Mouse (Mus musculus): ENCODE results near the gene Wdr70. TPM values are rescaled to one million over a fixed set of nuclear protein-coding genes. Genes with fewer than 3 reads are reported as not detected.
"Not testable (repeated sequence)": the region's sequence is repeated elsewhere in the genome, so short reads cannot be mapped to it uniquely, and the experiment has no call there.

Wdr70 gene
- polyA plus RNA-seq, 1 experiment = 36.1 TPM

GRCm38 (mm10) chr15:8108360-8108965 lies 9.5 kb upstream of the Wdr70 start:
- Histone ChIP-seq H3K4me3 (replicated peaks; ENCODE audit: insufficient read depth, low read depth, low read length) (peak overlapping the region; percentile 92), H3K4me1 (ENCODE audit: control insufficient read depth, insufficient read depth, low read length) (peaks cover 3% of the 10 kb centered on the region; the same call in 1 of the 2 replicates), H3K27ac (ENCODE audit: insufficient read depth, low read length) (no peak overlapping the region), H3K27me3 (ENCODE audit: control insufficient read depth, insufficient read depth, low read length) (no peaks in the 10 kb centered on the region)
- DNase-seq = no peak
- WGBS = 59% methylated on average over 19 of the region's 19 CpGs
- TF ChIP-seq POLR2A (IDR thresholded peaks at IDR 0.05; ENCODE audit: borderline replicate concordance, insufficient read depth, low read length) (no peak), CTCF (IDR thresholded peaks at IDR 0.05; ENCODE audit: borderline replicate concordance, insufficient read depth, low read depth, low read length) (no peak)

- H3K4me3 ChIP-seq (replicated peaks; ENCODE audit: insufficient read depth, low read depth, low read length); H3K4me1 ChIP-seq (ENCODE audit: control insufficient read depth, insufficient read depth, low read length); DNase-seq; H3K27me3 ChIP-seq (ENCODE audit: control insufficient read depth, insufficient read depth, low read length); H3K27ac ChIP-seq (ENCODE audit: insufficient read depth, low read length): not testable (repeated sequence)
- 81% methylated on average over 15 of the region's 15 CpGs for WGBS
Measured at GRCm38 (mm10) chr15:8101975-8102542, 3.0 kb upstream of the Wdr70 start.

- WGBS = 19% methylated on average over 7 of the region's 7 CpGs
- H3K27ac ChIP-seq (ENCODE audit: insufficient read depth, low read length) = no peak overlapping the region
- no peaks in the 10 kb centered on the region for H3K4me1 ChIP-seq (ENCODE audit: control insufficient read depth, insufficient read depth, low read length)
- peak overlapping the region; percentile 15 for H3K4me3 ChIP-seq (replicated peaks; ENCODE audit: insufficient read depth, low read depth, low read length)
- H3K27me3 ChIP-seq (ENCODE audit: control insufficient read depth, insufficient read depth, low read length) = no peaks in the 10 kb centered on the region
- DNase-seq = peak; percentile 27 to 50
- no peak for TF ChIP-seq POLR2A (IDR thresholded peaks at IDR 0.05; ENCODE audit: borderline replicate concordance, insufficient read depth, low read length)
- peak; percentile 40; the same call in 1 of the 2 replicates for TF ChIP-seq CTCF (IDR thresholded peaks at IDR 0.05; ENCODE audit: borderline replicate concordance, insufficient read depth, low read depth, low read length)
Measured at GRCm38 (mm10) chr15:8097853-8098252, 1.2 kb downstream of the Wdr70 start.

- not testable (repeated sequence) for H3K27me3 ChIP-seq (ENCODE audit: control insufficient read depth, insufficient read depth, low read length); DNase-seq; H3K4me1 ChIP-seq (ENCODE audit: control insufficient read depth, insufficient read depth, low read length); H3K4me3 ChIP-seq (replicated peaks; ENCODE audit: insufficient read depth, low read depth, low read length); H3K27ac ChIP-seq (ENCODE audit: insufficient read depth, low read length)
- WGBS = 52% methylated on average over 1 of the region's 1 CpGs
Measured at GRCm38 (mm10) chr15:8092668-8093067, 6.3 kb downstream of the Wdr70 start.

- no peaks in the 10 kb centered on the region for H3K4me1 ChIP-seq (ENCODE audit: control insufficient read depth, insufficient read depth, low read length)
- no peak for DNase-seq
- 98% methylated on average over 2 of the region's 2 CpGs for WGBS
- TF ChIP-seq CTCF (IDR thresholded peaks at IDR 0.05; ENCODE audit: borderline replicate concordance, insufficient read depth, low read depth, low read length) = no peak
- TF ChIP-seq POLR2A (IDR thresholded peaks at IDR 0.05; ENCODE audit: borderline replicate concordance, insufficient read depth, low read length) = no peak
- H3K4me3 ChIP-seq (replicated peaks; ENCODE audit: insufficient read depth, low read depth, low read length) = no peak overlapping the region
- H3K27me3 ChIP-seq (ENCODE audit: control insufficient read depth, insufficient read depth, low read length) = no peaks in the 10 kb centered on the region
- H3K27ac ChIP-seq (ENCODE audit: insufficient read depth, low read length) = no peak overlapping the region
Measured at GRCm38 (mm10) chr15:8090685-8091084, 8.3 kb downstream of the Wdr70 start.

- Histone ChIP-seq H3K4me1 (ENCODE audit: control insufficient read depth, insufficient read depth, low read length) (no peaks in the 10 kb centered on the region), H3K27ac (ENCODE audit: insufficient read depth, low read length) (no peak overlapping the region), H3K27me3 (ENCODE audit: control insufficient read depth, insufficient read depth, low read length) (no peaks in the 10 kb centered on the region), H3K4me3 (replicated peaks; ENCODE audit: insufficient read depth, low read depth, low read length) (no peak overlapping the region)
- no peak for DNase-seq
- 90% methylated on average over 3 of the region's 3 CpGs for WGBS
- TF ChIP-seq CTCF (IDR thresholded peaks at IDR 0.05; ENCODE audit: borderline replicate concordance, insufficient read depth, low read depth, low read length) = no peak
- no peak for TF ChIP-seq POLR2A (IDR thresholded peaks at IDR 0.05; ENCODE audit: borderline replicate concordance, insufficient read depth, low read length)
Measured at GRCm38 (mm10) chr15:8088715-8089114, 10.3 kb downstream of the Wdr70 start.

GRCm38 (mm10) chr15:8087293-8087692 lies 11.7 kb downstream of the Wdr70 start:
- Histone ChIP-seq H3K27me3 (ENCODE audit: control insufficient read depth, insufficient read depth, low read length) (no peaks in the 10 kb centered on the region), H3K4me3 (replicated peaks; ENCODE audit: insufficient read depth, low read depth, low read length) (no peak overlapping the region), H3K4me1 (ENCODE audit: control insufficient read depth, insufficient read depth, low read length) (no peaks in the 10 kb centered on the region), H3K27ac (ENCODE audit: insufficient read depth, low read length) (no peak overlapping the region)
- no peak for DNase-seq
- 91% methylated on average over 4 of the region's 4 CpGs for WGBS
- TF ChIP-seq CTCF (IDR thresholded peaks at IDR 0.05; ENCODE audit: borderline replicate concordance, insufficient read depth, low read depth, low read length) (no peak), POLR2A (IDR thresholded peaks at IDR 0.05; ENCODE audit: borderline replicate concordance, insufficient read depth, low read length) (no peak)

- DNase-seq = no peak
- 97% methylated on average over 8 of the region's 8 CpGs for WGBS
- Histone ChIP-seq H3K27ac (ENCODE audit: insufficient read depth, low read length) (no peak overlapping the region), H3K4me3 (replicated peaks; ENCODE audit: insufficient read depth, low read depth, low read length) (no peak overlapping the region), H3K27me3 (ENCODE audit: control insufficient read depth, insufficient read depth, low read length) (no peaks in the 10 kb centered on the region), H3K4me1 (ENCODE audit: control insufficient read depth, insufficient read depth, low read length) (no peaks in the 10 kb centered on the region)
- TF ChIP-seq POLR2A (IDR thresholded peaks at IDR 0.05; ENCODE audit: borderline replicate concordance, insufficient read depth, low read length) = no peak
- TF ChIP-seq CTCF (IDR thresholded peaks at IDR 0.05; ENCODE audit: borderline replicate concordance, insufficient read depth, low read depth, low read length) = no peak
Measured at GRCm38 (mm10) chr15:8082139-8082538, 16.9 kb downstream of the Wdr70 start.

GRCm38 (mm10) chr15:8073159-8073558 lies 25.9 kb downstream of the Wdr70 start:
- WGBS = 96% methylated on average over 3 of the region's 3 CpGs

More at GRCm38 (mm10) chr15:8073159-8073558, 25.9 kb downstream of the Wdr70 start:
- H3K4me1 ChIP-seq (ENCODE audit: control insufficient read depth, insufficient read depth, low read length); H3K4me3 ChIP-seq (replicated peaks; ENCODE audit: insufficient read depth, low read depth, low read length); H3K27ac ChIP-seq (ENCODE audit: insufficient read depth, low read length); H3K27me3 ChIP-seq (ENCODE audit: control insufficient read depth, insufficient read depth, low read length); DNase-seq: not testable (repeated sequence)

All from cerebellum, adult 2 months (tissue).